Mouse (Mus musculus): ENCODE results near the gene Calm1.
"Not testable (repeated sequence)": the region's sequence is repeated elsewhere in the genome, so short reads cannot be mapped to it uniquely, and the experiment has no call there.

Calm1 gene

GRCm38 (mm10) chr12:100198967-100199660, at the start of gene Calm1:
TSS of gene Calm1 (plus strand) at chr12:100199435.
- peak; percentile 96 to 97 for DNase-seq

DNA sequence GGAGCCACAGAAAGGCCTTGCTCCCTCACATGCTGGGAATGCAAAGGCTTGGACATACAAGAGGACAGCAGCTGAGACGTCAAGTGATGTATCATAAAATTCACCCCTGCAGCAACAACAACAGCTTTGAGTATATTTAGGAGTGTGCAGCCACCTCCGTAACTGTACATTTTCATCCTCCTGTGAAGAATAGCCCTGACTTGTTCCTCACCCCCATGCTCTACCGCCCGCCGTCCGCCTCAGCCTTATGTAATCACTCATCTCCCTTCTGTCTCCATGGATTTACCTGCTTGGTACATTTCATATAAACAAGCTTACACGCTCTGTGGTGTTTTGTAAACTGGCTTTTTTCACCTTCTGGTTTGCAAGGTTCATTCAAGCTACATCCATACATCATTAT, 46.8 kb upstream of the Calm1 start:
- no peak for DNase-seq

GRCm38 (mm10) chr12:100159261-100159975, 39.8 kb upstream of the Calm1 start, which contains the start of gene Nrde2:
TSS of gene Nrde2 (minus strand) at chr12:100159653.
- DNase-seq = peak; percentile 86 to 93

DNA sequence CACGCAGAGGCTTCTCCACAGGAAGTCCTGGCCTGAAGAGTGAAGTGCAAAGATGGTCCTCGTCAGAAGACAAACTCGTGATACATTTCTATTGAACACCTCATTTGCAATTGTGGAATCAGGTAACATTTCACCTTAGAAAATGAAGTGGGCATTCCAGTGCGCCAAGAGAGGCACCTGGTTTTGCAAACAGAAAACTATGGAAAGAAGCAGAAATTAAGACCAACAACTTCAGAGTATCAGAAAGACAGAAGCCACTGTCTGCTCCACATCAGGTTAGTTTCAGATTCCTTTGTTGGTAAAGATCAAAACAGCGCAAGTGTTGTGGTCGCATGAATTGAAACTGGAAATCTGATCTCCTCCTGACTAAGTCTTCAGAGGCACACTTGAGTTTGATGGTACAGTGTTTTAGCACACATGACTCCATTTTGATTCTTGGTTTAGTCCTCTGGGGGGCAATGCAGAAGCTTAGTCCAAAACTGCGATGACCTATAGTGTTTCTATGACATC, 34.2 kb upstream of the Calm1 start:
- no peak for DNase-seq

DNA sequence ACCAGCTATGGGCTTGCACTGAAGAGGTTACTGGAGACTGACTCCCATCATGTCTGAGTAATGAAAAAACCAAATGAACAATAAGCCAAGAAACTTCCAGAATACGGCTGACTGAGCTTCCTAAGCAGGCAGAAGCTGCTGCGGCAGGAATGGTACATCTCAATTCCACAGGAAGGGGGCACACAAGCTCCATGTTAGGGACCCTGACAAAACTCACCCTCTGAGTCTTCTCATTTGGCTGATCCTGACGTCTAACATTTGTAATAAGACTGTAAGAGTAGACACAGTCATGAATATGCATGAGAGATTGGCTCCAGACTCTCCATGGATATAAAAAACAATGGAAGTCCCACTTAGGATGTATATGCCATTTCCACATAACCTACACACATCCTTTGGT, 33.1 kb upstream of the Calm1 start:
- peak; percentile 70 to 78 for DNase-seq

GRCm38 (mm10) chr12:100166939-100167338, 32.3 kb upstream of the Calm1 start:
- no peak for DNase-seq

- DNase-seq = no peak
These were observed 31.7 kb upstream of the Calm1 start for GRCm38 (mm10) chr12:100167502-100167901.

DNA sequence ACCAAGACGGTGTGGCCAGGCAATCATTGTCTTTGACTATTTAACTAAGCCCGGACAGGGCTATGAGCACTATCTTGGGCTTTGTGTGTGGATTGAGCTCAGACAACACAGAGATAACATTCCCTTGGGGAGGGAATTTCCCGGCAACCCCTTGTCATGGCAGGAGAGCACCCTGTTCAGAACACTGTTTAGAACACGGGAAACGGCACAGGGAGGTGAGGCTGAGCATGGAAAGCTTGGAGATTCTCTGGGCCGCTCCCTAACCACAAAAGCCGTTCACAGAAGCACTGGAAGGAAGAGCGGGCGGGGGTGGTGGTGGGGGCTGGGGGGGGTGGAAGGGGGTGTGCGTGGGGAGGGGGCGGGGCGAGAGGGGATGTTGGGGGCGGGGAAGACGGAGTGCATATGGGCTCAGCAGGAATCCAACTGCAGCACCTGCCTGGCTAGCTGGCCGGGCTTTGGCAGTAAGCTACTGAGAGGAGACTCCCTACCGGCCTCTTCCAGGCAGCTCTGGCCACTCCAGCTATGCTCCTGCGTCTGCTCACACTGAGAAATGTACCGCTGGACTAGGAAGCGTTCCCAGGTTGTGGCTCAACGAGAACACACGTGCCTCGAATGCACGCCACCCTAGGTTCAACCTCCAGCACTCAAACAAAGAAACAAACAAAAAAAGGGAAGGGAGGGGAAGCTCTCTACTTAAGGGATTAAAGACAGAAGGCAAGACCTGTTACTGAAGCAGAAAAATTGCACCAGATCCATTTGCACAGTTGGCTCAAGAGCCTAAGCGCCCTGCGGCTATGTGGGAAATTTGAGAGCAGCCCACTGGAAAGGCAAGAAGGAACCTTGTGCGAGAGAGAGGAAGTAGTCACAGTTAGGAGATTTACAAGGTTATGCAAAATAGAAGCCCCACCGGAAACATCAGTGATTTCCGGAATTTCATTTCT, 31.0 kb upstream of the Calm1 start:
- peak; percentile 55 to 70 for DNase-seq

DNA sequence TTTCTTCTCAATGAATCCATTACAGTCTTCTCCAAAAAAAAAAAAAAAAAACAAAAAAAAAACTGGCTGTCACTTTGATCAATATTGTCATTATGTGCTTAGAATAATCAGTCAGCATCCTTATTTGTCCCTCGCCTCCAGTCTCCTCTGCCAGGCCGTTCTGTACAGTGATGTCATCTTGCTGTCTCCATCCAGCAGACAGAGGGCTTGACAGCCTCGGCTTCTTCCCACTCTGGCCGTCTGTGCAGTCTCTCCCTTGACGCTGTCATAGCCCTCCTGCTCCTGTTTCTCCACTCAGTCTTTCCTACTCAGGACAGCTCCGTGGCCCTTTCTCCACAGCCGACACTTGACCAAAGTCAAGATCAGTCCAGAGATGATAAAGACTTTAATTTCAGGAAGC, 26.8 kb upstream of the Calm1 start:
- no peak for DNase-seq

DNA sequence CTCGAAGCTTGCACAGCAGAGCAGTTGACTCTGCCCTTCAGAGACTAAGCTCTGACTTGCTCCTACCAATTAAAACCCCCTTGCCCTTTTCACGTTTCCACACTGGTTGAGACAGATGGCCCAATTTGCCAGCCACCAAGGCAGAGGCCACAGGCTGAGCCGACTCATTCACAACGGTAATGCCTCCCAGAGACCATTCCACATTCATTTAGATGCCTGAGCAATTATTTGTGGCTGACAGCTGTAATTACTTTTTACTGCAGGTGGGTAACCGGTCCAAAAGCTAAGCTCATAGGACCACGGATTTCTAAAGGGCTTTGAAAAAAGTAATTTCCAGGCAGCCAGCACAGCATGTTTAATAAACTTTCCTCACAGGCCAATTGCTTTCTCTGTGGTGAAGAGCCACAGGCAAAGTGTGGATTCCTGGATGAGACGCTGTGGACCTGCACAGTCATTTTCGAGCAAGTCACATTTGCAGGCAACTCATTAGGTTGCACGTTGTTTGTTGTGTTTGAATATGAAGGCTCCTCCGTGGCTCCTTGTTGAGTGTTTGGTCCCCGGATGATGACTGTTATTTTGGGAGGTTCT, 22.7 kb upstream of the Calm1 start:
- no peak for DNase-seq

- no peak for DNase-seq
These were observed 20.3 kb upstream of the Calm1 start for GRCm38 (mm10) chr12:100178898-100179440.

- DNase-seq = no peak
These were observed 18.4 kb upstream of the Calm1 start for GRCm38 (mm10) chr12:100180802-100181201.

DNA sequence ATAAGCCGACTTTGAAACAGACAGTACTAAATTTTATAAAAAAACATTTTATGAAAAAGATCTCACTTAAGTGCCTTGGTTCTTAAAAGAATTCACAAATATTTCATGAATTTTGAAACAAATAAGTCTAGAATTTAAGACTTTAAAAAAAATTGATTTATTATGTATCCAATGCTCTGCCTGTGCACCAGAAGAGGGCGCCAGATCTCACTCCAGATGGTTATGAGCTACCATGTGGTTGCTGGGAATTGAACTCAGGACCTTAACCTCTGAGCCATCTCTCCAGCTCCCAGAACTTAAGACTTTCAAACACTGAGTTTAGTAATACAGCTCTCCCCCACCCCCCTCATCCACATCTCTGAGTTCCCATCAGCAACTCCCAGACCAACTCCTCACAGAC, 16.6 kb upstream of the Calm1 start:
- DNase-seq = no peak

DNA sequence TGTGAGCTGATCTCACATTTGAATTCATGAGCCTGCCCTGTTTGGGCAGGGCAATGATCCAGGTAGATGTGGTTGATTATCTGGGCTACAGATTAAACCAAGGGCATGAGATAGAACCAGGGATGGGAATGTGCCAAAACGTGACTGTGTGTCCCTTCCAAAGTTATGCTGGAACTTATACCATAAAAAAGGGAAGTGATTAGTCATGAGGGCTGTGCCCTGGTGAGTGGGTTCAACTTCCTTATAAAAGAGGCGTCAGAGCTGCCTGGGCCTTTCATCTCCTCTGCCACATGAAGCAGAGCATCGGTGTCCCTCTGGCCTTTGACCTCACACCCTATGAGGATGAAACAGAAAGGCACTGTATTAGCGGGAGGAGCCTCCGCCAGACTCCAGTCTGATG, 15.3 kb upstream of the Calm1 start:
- DNase-seq = no peak

DNA sequence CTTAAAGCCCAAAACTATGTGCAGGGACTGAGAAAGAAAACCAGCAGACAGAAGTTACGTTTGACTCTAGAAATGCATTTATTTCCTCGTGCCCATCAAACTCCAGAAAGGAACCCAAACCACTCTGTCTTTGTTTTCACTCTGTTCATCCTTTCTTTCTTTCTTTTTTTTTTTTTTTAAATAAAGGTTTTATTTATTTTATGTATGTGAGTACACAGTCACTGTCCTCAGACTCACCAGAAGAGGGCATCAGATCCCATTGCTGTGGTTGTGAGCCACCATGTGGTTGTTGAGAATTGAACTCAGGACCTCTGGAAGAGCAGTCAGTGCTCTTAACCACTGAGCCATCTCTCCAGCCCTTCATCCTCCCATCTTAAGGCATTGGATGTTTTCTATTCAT, 14.3 kb upstream of the Calm1 start:
- DNase-seq = not testable (repeated sequence)

- DNase-seq = no peak
These were observed 13.3 kb upstream of the Calm1 start for GRCm38 (mm10) chr12:100185897-100186296.

DNA sequence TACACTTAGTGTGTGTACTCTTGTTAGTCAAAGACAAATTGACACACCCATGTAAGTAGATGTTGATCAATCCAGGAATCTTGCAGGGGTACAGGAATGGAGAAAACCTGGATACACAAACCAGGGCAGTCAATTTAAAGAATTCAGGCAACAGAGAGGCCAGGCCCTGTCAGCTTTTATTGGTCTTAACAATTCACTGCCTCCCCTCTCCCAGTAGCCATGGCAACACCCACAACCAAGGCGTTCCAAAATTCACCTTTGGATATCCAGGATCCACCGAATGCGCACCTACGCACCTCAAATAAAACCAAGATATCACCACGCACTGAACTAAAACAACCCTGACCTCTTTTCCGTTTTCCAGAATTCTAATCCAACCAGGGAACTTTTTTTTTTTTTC, 12.9 kb upstream of the Calm1 start:
- DNase-seq = peak; percentile 42 to 57

DNA sequence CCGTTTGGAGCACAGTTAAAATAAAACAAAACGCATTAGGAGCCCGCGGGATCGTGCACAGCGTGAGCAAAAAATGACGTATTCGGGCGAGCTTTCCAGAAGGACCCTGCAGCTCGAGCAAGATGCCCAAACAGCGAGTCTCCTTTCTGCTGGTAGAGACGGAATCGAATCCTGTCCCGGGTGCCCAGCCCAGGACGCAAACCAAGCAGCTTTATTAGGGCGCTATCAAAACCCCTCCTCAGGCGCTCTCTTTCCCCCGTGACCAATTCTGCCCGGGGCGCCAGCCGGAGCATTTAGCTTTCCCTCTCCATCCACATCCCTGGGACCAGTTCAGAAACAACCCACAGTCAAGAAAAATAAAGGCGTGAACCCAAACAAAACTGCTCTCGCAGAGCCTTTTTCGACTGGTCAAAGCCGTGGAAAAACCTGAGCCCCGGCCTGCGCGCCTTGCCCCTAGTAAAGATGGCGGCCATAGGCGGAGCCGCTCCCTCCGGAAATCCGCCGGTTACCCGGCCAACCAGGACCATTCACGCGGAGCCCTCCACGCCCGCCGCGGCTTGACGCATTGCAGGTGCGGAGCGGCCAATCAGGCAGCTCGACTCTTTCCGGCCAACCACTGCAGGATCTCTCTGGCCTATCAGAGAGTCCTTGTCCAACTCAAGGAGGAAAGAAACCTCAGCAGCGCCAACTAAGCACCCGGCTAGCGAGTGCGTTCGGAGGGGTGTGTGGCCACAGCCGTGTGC, 12.1 kb upstream of the Calm1 start:
- DNase-seq = peak; percentile 99

- DNase-seq = peak; percentile 47 to 67
These were observed 11.3 kb upstream of the Calm1 start for GRCm38 (mm10) chr12:100187756-100188430.

DNA sequence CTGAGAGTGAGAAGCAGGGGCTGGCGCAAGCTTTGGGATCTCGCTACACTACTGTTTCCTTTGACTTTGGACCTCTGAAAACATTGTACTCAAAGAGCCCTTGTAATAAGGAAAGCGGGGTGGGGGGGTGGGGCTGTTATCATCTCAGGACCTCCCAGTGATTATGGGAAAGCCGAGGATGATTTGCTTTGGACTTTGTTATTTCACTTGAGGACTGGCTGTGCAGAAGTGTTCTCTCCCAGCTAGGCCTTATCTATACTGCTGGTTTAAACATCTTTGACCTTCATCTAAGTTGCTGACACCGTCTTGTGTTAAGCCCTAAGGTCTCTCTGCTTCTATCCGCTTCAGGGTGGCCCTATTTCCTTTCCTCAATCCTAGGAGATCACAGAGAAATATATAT, 8.4 kb upstream of the Calm1 start:
- DNase-seq = no peak

- DNase-seq = no peak
These were observed 5.1 kb upstream of the Calm1 start for GRCm38 (mm10) chr12:100194181-100194580.
